Mouse (Mus musculus) ZHBTc4 (cell line): Measurements from ENCODE around the gene Cdk4.

Experiments
- DNase-seq: peaks from one replicate; pipeline ENCODE4 v3.0.0-alpha.2; 2011; ENCODE audit warnings: low read depth, low spot score

Cdk4 gene

DNA sequence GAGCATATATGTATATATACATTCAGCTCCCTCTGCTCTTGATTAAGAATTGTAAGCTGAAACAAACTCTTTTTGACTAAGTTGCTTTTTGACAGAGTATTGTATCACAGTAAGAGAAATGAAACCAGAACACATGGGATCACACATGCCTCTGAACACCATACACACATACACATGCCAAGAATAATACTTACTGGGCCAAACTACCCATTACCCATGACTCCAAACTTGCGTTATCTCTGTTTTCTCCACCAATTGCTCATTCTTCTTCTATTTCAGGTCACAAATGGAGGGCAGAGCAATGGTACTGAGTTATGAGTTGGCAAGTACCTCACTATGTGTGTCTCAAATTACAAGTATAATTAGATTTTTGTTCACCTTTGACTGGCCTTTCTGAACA, 10.6 kb downstream of the Cdk4 start:
- no peak for DNase-seq

DNA sequence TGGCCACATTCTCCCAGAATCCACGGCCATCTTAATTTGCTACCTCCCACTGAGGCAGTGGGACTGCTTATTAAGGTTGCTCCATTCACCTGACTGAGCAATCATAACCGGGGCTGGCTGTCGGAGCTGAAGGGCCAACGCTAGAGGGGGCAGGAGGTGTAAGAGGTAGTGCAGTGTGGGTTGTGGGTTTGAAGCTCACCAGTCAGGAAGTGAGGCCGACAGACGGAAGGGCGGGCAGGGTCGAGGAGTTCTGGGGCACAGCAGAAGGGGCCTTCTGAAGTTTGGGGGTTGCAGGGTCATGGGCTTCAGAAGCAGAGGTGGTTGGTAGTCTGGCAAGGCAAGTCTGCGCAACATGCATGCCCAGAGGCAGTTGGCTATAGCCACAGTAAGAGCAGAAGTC, 11.7 kb downstream of the Cdk4 start, which contains the start of gene Agap2:
Gene Agap2, plus strand, starts transcription at position 205 of the 400 bp plus-strand sequence.
- no peak for DNase-seq

DNA sequence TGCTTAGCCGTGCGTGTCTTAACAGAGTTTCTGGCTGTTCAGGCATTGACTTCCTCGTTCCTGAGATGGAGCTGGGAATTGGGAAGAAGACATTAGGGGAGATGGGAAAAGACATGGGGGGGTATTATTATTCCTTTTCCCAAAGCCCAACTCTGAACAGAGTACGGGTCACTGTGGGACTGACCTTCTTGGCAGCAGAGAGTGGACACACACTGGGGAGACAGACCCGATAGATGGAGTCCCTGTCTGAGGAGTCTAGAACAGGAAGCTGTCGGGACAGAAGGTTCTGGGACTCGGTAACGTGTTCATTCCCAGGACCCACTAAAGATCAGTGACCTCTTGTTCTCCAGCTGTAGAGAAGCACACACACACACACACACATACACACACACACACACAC, 12.3 kb downstream of the Cdk4 start:
- DNase-seq: no peak

DNA sequence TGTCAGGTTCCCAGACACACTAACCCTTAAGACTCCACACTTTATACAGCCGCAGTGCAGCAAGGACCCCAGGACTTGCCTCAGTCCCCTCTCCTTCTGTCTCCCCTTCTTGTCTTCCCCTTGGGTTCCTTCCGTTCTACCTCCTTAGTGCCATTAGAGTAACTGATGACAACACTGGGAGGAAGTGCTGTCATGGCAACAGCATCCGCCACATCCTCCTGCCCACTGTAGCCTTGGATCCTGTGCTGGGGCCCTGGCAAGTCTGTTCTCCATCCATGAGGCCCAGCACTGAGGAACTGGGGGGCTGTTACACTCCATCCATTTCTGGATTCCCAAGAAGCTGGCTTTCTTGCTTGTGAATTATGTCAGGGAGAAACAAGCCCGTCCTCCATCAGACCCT, 12.7 kb downstream of the Cdk4 start:
- DNase-seq: no peak

DNA sequence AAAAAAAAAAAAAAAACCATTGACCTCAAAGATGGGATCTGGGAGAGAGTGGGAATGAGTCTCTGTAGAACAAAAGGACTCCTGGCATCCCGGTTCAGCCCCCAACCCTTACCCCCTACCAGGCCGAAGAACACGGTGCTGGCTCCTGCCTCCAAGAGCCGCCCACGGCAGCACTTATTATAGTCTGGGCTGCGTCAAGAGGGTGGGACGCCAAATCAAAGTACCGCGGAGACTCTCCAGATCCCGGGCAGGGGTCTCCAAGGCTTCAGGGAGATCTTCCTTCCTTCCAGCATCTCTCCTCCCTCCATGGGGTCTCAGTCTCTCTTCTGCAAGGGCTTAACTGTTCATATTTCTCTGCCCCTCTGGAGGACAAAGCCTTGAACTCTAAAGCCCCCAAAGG, 14.2 kb downstream of the Cdk4 start:
- DNase-seq: no peak

DNA sequence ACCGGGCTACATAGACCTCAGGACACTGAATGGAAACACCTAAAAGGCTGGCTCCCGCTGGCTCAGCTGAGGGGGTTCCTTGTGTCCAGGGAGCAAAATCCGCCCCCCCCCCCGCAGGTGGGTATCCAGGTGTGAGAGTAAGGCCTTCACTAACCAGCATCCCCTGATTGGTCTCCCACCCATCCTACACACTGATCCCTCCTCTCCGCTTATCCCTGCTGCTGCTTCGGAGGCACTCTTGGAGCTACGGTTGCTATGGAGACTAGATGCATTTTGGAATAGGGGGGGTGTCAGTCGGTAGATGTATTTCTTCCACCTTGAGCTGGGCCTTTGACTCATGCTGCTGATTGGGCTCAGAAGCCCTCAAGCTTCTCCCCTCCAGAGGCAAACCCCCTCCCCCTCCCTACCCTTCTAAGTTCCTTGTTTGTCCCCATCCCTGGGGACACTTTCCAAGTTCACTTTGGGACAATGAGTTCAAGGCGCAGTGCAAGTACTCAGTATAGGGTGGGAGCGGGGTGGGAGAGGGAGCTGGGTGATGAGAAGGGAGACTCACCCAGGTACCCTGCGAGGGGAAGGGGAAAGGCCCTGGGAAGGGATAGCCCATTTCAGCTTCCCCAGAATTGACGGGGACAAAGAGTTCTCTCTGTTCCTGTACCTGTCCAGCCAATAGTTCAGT, 14.8 kb downstream of the Cdk4 start:
- peak; percentile 14 for DNase-seq

DNA sequence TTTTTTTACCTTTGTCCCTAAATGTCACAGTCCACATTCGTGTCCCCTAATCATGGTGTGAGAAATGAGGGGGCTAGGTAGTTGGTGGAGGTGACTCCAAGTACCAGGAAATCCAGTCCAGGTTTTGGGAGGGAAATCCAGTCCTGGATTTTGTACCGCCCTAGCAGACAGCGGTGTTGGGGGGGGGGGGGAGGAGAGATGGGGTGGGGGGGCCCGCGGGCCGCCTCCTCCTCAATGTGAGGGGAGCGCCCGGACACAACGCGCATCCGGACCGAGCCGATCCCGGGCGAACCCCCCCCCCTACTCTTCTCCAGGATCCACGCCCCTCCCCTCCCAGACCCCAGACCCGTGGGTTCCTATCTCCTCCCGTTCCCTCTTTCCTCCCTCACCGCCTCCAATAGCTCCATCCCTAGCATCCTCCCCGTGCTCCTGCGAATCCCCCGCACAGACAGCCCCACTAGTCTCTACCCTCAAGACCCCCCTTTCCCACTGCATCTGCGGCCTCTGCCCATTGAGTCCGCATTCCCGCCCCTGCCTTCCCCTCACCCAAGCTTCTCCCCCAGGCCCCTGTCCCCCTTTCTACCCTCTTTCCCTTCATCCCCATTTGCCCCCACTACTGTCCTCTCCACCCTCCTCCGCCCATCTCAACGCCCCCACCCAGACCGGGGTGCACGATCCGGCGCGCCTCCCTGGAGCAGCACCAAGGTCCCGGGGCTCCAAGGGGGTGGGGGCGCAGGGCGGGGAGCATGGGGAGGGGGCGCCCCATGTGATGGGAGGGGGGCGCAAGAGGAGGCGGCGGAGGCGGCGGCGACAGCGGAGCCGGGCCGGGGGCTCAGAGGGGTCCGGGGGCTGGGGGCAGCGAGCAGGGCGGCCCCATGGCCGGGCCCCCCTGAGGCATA, 15.6 kb downstream of the Cdk4 start:
- no peak for DNase-seq

DNA sequence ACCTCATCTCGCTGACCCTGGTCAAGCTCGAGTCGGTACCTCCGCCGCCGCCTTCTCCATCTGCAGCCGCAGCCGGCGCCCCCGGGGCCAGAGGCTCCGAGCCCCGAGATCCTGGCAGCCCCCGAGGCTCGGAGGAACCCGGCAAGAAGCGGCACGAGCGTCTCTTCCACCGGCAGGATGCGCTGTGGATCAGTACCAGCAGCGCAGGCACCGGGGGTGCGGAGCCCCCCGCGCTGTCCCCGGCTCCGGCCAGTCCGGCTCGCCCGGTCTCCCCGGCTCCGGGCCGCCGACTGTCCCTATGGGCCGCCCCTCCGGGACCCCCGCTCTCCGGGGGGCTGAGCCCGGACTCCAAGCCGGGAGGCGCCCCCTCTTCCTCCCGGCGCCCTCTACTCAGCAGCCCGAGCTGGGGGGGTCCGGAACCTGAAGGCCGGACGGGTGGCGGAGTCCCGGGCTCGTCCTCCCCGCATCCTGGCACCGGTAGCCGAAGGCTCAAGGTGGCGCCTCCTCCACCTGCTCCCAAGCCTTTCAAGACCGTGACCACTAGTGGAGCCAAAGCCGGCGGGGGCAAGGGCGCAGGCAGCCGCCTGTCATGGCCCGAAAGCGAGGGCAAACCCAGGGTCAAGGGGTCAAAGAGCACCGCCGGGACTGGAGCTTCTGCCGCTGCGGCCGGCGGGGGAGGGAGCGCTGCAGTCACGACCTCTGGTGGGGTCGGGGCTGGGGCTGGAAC, 16.5 kb downstream of the Cdk4 start:
- DNase-seq: peak; percentile 60

DNA sequence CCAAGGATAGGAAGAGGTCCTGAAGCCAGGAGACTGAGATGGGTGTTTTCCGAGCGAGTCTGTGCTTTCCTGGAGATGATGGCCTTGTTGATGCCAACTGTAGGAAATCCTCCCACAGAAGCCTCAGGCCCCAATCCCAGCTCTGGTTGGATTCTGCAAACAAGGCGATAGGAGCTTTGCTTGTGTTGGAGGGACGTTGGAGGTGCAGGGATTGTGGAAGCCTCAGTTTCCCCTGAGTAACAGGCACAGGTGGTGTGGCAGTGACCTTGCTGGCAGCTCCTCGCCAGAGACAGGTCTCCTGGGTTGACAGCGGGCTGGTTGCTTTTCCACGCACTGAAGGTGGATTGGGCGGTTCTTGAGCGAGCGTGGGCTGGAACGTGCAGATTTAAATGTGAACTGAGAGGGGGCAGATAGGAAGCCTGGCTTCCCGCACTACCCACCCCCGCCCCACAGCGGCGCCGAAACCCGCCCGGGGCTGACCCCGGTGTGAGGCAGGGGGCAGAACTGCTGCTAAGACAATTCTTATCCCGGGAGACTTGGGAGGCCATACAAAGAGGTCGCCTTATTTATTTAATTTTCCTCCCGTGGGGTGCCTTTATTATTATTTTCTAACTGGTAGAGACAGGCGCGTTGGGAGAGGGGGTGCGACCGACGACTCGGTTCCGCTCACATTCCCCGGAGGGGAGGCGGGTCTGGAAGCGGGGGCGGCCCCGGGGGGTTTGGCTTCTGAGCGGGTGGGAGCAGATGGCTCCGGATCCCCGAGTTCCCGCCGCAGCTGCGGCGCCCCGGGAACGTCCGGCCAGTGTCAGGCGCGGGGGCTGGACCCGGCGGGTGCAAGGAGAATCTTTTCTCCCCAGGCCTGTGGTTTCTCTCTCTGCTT, 17.8 kb downstream of the Cdk4 start:
- no peak for DNase-seq

DNA sequence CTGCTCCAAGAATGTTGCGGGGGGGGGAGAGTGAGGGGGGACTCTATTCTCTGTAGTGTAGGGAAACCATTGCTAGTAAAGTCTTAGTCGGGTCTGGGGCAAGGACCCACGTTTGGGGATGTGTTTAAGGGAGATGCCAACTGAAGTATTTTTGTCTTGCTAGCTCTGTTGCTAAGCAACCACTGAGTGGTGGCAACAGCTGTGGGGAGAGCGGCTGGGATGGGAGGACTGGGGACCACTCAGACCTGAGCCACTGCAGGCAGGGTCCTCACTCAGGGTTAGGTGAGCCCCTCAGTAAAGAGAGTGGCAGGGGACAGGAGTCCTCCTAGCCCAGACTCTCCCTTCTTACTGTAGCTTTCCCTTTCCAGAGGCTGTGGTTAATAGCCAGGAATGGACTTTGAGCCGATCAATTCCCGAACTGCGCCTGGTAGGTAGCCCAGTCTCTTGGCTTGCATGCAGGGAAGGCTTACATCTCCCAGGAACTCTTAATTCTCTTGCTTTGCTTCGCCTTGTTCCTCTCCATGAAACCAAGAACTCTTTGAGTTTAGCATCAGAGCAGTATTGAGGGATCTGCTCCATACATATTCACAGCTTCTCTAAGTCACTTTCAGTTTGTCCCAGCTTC, 18.8 kb downstream of the Cdk4 start:
- DNase-seq: no peak

DNA sequence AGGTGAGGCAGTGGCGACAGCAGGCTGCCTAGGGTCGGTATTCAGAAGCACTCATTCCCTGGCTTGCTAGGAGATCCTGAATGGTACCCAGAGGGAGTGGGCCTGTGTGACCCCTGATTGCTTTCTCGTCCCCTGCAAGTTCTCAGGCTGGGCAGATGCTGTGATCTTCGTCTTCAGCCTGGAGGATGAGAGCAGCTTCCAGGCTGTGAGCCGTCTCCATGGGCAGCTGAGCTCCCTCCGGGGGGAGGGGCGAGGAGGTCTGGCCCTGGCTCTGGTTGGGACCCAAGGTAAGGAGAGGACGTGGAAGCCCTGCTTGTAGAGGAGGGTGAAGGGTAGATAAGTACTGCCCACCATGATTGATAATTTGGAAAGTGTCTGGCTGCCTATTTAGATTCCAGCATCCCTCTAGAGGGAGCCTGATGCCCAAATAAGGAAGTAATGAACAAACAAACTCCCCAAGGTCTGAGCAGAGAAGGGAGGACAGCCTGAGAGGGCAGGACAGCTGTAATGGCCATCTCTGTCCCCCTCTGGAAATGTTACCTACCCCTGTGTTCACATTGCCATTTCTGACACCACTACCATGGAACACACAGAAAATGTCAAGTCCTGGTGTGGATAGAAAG, 20.1 kb downstream of the Cdk4 start:
- DNase-seq: no peak

DNA sequence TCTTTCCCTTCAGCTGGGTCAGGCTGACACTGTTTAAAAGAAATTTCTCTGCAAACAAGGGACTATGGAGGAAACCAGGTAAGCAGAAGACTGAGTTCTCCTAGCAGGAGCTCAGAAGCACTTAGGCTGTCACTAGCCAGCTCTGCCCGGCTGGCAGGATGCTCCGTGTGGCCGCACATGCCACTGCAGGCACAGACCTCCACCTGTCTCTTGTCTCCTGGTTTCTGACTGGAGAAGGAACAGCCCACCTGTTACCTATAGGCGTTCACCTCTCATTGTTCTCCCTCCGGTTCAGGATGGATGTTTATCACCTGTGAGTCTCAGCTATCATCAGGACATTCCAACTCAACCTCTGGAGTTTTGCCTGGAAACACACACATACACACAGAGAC, 20.6 kb downstream of the Cdk4 start:
- DNase-seq: no peak

DNA sequence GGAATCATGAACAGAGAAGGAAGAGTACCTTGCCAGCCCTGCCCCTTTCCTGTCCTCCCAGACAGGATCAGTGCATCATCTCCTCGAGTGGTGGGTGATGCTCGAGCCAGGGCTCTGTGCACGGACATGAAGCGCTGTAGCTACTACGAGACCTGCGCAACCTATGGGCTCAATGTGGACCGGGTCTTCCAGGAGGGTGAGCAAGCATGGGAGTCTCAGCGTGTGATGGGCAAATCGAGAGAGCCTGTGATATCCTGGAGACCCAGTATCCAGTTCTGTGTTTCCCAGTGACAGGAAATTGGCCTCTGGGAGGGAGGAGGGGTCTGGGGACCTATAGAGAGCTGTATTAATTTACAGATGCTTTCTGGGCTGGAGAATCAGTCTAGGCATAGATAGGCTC, 21.7 kb downstream of the Cdk4 start:
- DNase-seq: no peak

DNA sequence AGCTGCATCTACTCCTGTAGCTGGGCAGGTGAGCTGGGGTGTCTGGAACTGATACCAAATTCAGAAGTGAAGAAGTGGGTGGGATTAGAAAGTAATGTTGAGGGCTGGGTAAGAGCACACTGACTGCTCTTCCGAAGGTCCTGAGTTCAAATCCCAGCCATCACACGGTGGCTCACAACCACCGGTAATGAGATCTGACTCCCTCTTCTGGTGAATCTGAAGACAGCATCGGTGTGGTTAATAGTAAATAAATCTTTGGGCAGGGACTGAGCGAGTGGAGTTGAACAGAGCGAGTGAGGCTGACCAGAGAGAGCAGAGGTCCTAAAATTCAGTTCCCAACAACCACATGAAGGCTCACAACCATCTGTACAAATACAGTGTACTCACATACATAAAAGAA, 22.3 kb downstream of the Cdk4 start:
- no peak for DNase-seq

DNA sequence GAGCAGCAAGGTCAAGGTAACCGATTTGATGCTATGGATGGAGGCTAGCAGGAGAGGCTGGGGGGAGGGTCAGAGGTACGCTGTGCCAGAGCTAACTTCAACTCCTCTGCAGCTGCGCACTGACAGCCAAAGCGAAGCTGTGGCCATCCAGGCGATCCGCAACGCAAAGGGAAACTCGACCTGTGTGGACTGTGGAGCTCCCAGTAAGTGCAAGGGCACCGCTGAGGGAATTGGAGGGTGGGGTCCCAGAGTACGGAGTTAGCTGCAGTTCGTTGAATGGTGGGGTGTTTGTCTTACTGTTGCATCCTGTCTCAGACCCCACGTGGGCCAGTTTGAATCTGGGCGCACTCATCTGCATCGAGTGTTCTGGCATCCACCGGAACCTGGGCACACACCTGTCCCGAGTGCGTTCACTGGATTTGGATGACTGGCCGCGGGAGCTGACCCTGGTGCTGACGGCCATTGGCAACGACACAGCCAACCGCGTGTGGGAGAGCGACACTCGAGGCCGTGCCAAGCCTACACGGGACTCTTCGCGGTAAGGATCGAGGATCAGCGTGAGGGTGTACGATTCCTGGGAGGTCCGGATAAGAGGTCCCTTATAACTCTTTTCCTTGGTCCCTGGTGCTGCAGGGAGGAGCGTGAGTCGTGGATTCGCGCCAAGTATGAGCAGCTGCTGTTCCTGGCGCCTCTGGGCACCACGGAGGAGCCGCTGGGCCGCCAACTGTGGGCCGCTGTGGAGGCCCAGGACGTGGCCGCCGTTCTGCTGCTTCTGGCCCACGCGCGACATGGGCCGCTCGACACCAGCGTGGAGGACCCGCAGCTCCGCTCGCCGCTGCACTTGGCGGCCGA, 27.5 kb downstream of the Cdk4 start:
- peak; percentile 69 for DNase-seq

DNA sequence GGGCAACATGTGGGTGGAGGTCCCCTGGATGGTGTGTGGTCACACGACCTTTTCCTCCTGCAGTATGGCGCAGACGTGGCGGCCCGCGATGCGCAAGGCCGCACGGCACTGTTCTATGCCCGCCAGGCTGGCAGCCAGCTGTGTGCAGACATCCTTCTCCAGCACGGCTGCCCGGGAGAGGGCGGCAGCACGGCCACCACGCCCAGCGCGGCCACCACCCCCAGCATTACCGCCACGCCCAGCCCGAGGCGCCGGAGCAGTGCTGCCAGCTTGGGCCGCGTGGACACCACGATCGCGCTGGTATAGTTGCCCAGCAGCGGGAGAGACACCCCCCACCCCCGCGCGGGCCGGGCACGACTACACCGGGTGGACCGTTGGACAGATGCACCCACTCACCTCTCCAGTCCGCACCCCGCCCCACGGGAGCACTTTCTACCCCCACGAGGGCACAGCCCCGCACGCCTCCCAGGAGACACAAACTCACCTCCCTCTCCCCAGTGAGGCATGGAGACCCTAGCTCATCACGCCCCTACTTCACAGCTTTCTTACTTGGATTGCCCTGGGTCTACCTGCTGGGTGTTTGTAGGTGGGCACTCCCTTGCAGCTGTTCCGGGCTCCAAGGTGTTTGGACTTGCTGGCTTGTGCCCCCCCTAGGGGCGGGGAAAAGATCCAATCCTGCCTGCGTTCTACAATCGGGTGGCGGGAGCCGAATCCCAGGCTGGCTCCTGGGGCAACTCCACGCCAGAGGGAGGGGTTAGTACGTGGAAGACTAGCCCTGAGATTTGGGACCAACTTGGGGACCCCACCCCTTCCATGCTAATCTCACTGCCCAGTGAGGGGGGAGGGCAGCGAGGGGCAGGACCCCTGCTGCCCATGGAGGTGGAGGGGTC, 28.4 kb downstream of the Cdk4 start:
- no peak for DNase-seq

DNA sequence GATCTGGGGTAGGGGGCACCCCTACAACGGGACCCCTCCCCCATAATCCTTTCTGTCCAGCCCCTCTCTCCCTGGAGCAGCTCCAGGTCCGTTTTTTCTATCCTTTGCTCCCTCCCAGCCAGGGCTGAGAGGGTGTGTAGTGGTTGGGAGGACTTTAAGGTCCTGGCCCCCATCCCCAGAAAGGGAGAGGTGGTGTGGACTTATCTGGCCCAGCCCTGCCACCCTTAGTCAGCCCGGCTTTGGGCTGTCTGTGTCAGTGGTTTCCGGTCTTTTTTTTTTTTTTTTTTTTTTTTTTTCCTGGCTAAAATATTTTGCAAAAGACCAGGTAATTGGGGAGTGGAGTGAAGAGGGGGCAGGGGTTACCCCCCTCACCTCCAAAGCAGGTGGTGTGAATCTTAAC, 29.4 kb downstream of the Cdk4 start:
- DNase-seq: no peak

DNA sequence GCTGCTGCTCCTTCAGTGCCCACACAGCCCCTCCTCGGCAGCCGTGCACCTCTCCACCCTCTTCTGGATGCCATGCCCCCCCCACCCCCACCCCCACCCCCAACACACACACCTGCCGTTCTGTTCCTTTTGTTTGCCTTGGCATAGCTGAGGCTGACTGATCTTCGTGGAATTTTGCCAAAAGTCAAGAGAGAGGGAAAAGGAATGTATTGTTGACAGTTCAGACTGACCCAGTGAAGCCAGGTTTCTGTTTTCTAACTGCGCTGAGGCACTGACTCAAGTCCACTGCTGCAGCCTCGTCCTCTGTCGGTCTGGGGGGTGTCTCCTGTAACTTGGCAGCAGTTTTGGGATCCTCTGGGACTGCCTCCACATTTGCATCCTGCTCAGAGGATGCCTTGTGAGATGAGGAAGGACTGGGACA, 31.1 kb downstream of the Cdk4 start:
- no peak for DNase-seq

DNA sequence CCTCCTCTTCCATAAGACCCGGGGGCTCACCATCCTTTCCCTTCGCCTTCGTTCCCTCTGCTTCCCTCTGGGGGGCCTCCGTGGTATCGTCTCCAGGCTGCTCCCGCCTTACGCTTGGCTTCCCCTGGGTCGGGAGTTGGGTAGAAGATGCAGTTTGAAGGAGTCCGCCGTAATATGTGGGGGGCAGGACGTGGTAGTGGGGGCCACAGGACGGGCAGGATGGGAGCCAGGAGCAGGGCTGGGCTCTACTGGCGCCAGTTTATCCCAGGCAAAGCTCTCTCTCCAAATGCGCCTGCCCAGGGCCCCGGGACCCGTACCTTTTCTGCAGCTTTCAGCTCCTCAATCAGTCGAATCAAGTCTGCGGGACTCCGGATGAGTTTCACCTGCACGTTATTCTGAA, 35.2 kb downstream of the Cdk4 start:
- peak; percentile 33 for DNase-seq
